28 mouse cellular contexts compared by ENCODE assay signal in genomic region chr1:90321501-90321900, GRCm38 (mm10).
DNase-seq lines count a peak whose midpoint lies in the region; ATAC-seq lines count a peak whose summit lies in the region.
"Had no signal": no experiment of that assay in that cellular context is flagged by ENCODE, and none has a peak within 500 bp of the region (broad histone marks: within the 10 kb centered on the region; RNA-seq: fewer than 3 reads in every experiment).

No protein-coding gene starts in this region.

- DNase-seq in heart, postnatal 4 days = peak; percentile 17
- DNase-seq in heart, adult 11 months = no peak
- peak; percentile 10 to 32 for DNase-seq in left cerebral cortex, adult 18-20 months (ENCODE audit: low spot score in 2 of 2)
- DNase-seq in left cerebral cortex, adult 9 months (ENCODE audit: low spot score in 2 of 2) = no peak
- peak; percentile 37 to 39 for DNase-seq in right cerebral cortex, postnatal 10 days (ENCODE audit: low spot score in 2 of 2)
- no peak for DNase-seq in right cerebral cortex, postnatal 36 days (ENCODE audit: low spot score in 2 of 2)
- DNase-seq: adrenal gland, adult 2 months; adrenal gland, postnatal 36 days; cerebellum, adult 2 months; cerebellum, postnatal 36 days; gastrocnemius, postnatal 25 days; kidney, adult 18-20 months; kidney, postnatal 4 days; lung, embryonic 14.5 days; lung, postnatal 14 days; thymus, adult 2 months; thymus, postnatal 36 days had no signal

- H3K27me3 ChIP-seq in intestine, embryonic 16.5 days (replicated peaks; ENCODE audit: control insufficient read depth, insufficient read depth, low read length) = no peaks in the 10 kb centered on the region
- H3K27me3 ChIP-seq: forebrain, embryonic 13.5 days; hindbrain, embryonic 15.5 days; kidney, embryonic 15.5 days had no signal

- H3K4me2 ChIP-seq in intestine, embryonic 16.5 days (ENCODE audit: low read depth, low read length) = no peak overlapping the region
- H3K4me2 ChIP-seq: forebrain, embryonic 13.5 days; heart, embryonic 11.5 days; hindbrain, embryonic 15.5 days; kidney, embryonic 15.5 days; limb, embryonic 12.5 days; liver, embryonic 15.5 days; lung, embryonic 14.5 days had no signal

- no peaks in the 10 kb centered on the region for H3K9me3 ChIP-seq in intestine, embryonic 16.5 days (ENCODE audit: control insufficient read depth, low read length)
- H3K9me3 ChIP-seq: forebrain, embryonic 13.5 days; hindbrain, embryonic 10.5 days; hindbrain, embryonic 15.5 days; kidney, embryonic 15.5 days; limb, embryonic 12.5 days; liver, embryonic 15.5 days had no signal

- no peak overlapping the region for H3K27ac ChIP-seq in intestine, embryonic 16.5 days (ENCODE audit: low read length)
- H3K27ac ChIP-seq: forebrain, embryonic 13.5 days; hindbrain, embryonic 15.5 days; kidney, embryonic 15.5 days; limb, embryonic 12.5 days; liver, embryonic 15.5 days; stomach, postnatal 0 days had no signal

- no peak overlapping the region for H3K9ac ChIP-seq in intestine, embryonic 16.5 days (ENCODE audit: low read depth, low read length)
- H3K9ac ChIP-seq: forebrain, embryonic 13.5 days; hindbrain, embryonic 15.5 days; kidney, embryonic 15.5 days; limb, embryonic 12.5 days; liver, embryonic 15.5 days; lung, embryonic 14.5 days had no signal

- H3K4me3 ChIP-seq in intestine, embryonic 16.5 days (ENCODE audit: low read length) = no peak overlapping the region
- H3K4me3 ChIP-seq: forebrain, embryonic 13.5 days; hindbrain, embryonic 10.5 days; hindbrain, embryonic 15.5 days; kidney, embryonic 15.5 days; limb, embryonic 12.5 days; liver, embryonic 15.5 days had no signal

- no peaks in the 10 kb centered on the region for H3K36me3 ChIP-seq in intestine, embryonic 16.5 days (ENCODE audit: control insufficient read depth, insufficient read depth, low read length)
- H3K36me3 ChIP-seq: hindbrain, embryonic 10.5 days; hindbrain, embryonic 15.5 days; kidney, embryonic 15.5 days; limb, embryonic 12.5 days; liver, embryonic 15.5 days had no signal

- 74% methylated on average over 8 of the region's 8 CpGs for WGBS in intestine, embryonic 16.5 days

- H3K4me1 ChIP-seq in intestine, embryonic 16.5 days (ENCODE audit: control insufficient read depth, insufficient read depth, low read length) = no peaks in the 10 kb centered on the region
- H3K4me1 ChIP-seq: liver, embryonic 15.5 days had no signal

- no peak for ATAC-seq in intestine, embryonic 16.5 days
- ATAC-seq: forebrain, embryonic 13.5 days; inflammation-experienced regulatory T-cells, adult 6 months; midbrain, embryonic 16.5 days had no signal

Comparison
In these comparisons a context has a peak if more than half of its experiments do, and no peak if none do; other contexts are left out.
1. DNase-seq: peak in heart, postnatal 4 days (single experiment), left cerebral cortex, adult 18-20 months (2 of 2) and right cerebral cortex, postnatal 10 days (2 of 2); none in heart, adult 11 months (single experiment), left cerebral cortex, adult 9 months (0 of 2) and right cerebral cortex, postnatal 36 days (0 of 2).